Mouse (Mus musculus) forebrain, embryonic 13.5 days (tissue): ENCODE data around the gene Tekt4. TPM values are rescaled to one million over a fixed set of nuclear protein-coding genes. Genes with fewer than 3 reads are reported as not detected.

Experiments used
- ATAC-seq: fragments of 200-750 bp; cut with Nextera tagmentation; 2 replicates; pipeline ENCODE4 v1.8.0; 2017
- H3K27ac ChIP-seq: fragments of 300-500 bp; sonication (generic); 2 replicates; pipeline ENCODE4 v1.5.1; 2015; ENCODE audit warnings: inconsistent platforms, mild to moderate bottlenecking, moderate library complexity
- H3K27me3 ChIP-seq: fragments of 300-500 bp; sonication (generic); 2 replicates; pipeline ENCODE4 v1.6.1; 2015; ENCODE audit warnings: mild to moderate bottlenecking, inconsistent platforms
- H3K36me3 ChIP-seq: fragments of 300-500 bp; sonication (generic); 2 replicates; pipeline ENCODE4 v1.6.1; 2015; ENCODE audit warnings: mild to moderate bottlenecking, inconsistent platforms; ENCODE audit not compliant: poor library complexity, severe bottlenecking
- H3K4me1 ChIP-seq: fragments of 300-500 bp; sonication (generic); 2 replicates; pipeline ENCODE4 v1.6.1; 2015; ENCODE audit warnings: inconsistent platforms
- H3K4me2 ChIP-seq: fragments of 300-500 bp; sonication (generic); 2 replicates; pipeline ENCODE4 v1.6.1; 2015; ENCODE audit warnings: inconsistent platforms, mild to moderate bottlenecking, moderate library complexity
- H3K4me3 ChIP-seq: fragments of 300-500 bp; sonication (generic); 2 replicates; pipeline ENCODE4 v1.5.1; 2015; ENCODE audit warnings: mild to moderate bottlenecking, inconsistent platforms
- H3K9ac ChIP-seq: fragments of 300-500 bp; sonication (generic); 2 replicates; pipeline ENCODE4 v1.6.1; 2015; ENCODE audit warnings: mild to moderate bottlenecking, inconsistent platforms
- H3K9me3 ChIP-seq: fragments of 300-500 bp; sonication (generic); replicated peaks from 2 replicates; pipeline ENCODE4 v1.6.1; 2016; ENCODE audit warnings: inconsistent platforms
- WGBS: fragments of 180-500 bp; shearing (Covaris S2); methylation state at CpG from one replicate; pipeline ENCODE4 v1.1.7; 2015; 5-methylcytosine and 5-hydroxymethylcytosine counted together
- polyA plus RNA-seq: library from polyadenylated mRNA; unstranded; fragments of >200 nt; fragmentation: Nextera tagmentation; extraction: Ambion mirVana; gene quantifications from 2 replicates; pipeline ENCODE4 v1.2.1, GENCODE M21; 2015

Tekt4 gene
- polyA plus RNA-seq = 0.57 and 0.82 TPM in 2 replicates

DNA sequence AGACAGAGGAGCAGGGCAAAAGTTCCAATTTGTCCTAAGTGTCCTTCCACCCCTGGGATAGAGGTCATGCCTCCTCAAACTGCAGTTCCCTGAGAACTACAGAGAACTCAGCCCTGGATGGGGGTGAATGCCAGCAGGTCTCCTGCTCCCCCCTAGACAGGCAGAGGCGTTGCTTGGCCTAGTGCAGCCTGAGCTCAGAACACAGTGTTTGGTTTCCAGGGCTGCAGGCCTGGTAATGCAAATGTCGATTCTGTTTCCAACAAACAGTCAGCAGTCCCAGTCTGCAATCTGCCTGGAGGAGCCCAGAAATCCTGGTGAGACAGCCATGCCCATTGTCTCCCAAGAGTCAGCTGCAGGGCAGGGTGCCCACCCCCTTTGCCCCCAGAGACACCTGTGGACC, at the start of gene Tekt4:
Gene Tekt4, plus strand, starts transcription at position 344 of the 400 bp plus-strand sequence.
- Histone ChIP-seq H3K36me3 (no peaks in the 10 kb centered on the region), H3K27ac (no peak within 1 kb of the TSS), H3K27me3 (peaks cover 13% of the 10 kb centered on the region; the same call in 1 of the 2 replicates), H3K4me3 (no peak within 1 kb of the TSS), H3K4me1 (no peaks in the 10 kb centered on the region), H3K4me2 (no peak within 1 kb of the TSS), H3K9ac (no peak within 1 kb of the TSS; the same call in 1 of the 2 replicates), H3K9me3 (no peaks in the 10 kb centered on the region)
- no peak for ATAC-seq
- WGBS = 64% methylated on average over 2 of the region's 2 CpGs

DNA sequence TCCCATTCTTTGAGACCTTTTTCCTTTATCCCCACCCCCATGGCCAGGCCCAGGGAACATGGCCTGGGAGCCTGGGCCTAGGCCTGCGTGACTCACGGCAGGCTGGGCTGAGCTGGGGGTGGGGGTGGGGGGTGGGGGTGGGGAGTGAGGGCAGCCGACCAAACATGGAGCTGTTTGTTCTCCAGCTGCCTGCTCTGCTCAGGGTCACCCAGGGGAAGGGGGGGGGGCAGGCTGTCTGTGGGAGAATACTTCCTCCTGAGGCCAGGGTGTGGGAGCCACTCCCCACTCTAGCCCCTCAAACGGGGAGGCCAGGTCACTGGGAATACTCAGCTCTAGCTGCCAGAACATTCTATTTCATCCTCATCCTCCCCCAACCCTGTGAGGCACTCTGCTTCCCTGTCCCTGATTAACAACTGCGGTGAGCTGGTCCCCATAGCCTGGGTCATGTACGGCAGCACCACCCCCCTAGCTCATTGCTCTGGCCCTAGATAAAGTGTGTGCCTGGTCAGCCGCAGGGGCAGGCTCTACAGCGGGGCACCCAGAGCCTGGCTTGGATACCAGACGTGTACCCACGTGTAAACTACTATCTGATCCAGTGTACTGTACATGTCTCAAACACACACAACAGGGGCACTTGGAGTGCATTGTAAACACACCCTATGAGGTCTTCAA, 49.1 kb upstream of the Tekt4 start:
- ATAC-seq = no peak; the same call in 1 of the 2 replicates
- Histone ChIP-seq H3K9ac (no peak overlapping the region; the same call in 1 of the 2 replicates), H3K27ac (peak overlapping the region; percentile 57), H3K9me3 (no peaks in the 10 kb centered on the region), H3K4me3 (no peak overlapping the region), H3K27me3 (peaks cover 84% of the 10 kb centered on the region), H3K36me3 (no peaks in the 10 kb centered on the region), H3K4me2 (peak overlapping the region; percentile 26), H3K4me1 (peaks cover 76% of the 10 kb centered on the region)
- 3% methylated on average over 9 of the region's 10 CpGs for WGBS

GRCm38 (mm10) chr17:25406011-25406441, 48.4 kb upstream of the Tekt4 start:
- peak; percentile 59 for ATAC-seq

GRCm38 (mm10) chr17:25407352-25407751, 47.1 kb upstream of the Tekt4 start:
- Histone ChIP-seq H3K4me2 (no peak overlapping the region), H3K27me3 (peaks cover 70% of the 10 kb centered on the region), H3K9me3 (no peaks in the 10 kb centered on the region), H3K9ac (peak overlapping the region; percentile 28; the same call in 1 of the 2 replicates), H3K36me3 (no peaks in the 10 kb centered on the region), H3K4me1 (peaks cover 79% of the 10 kb centered on the region), H3K4me3 (no peak overlapping the region), H3K27ac (0 out of 2 replicates have a peak overlapping the region, but pooled peaks have one; percentile 2)
- WGBS = 63% methylated on average over 4 of the region's 4 CpGs
- ATAC-seq = no peak

More at GRCm38 (mm10) chr17:25406011-25406441, 48.4 kb upstream of the Tekt4 start:
- no peak overlapping the region for H3K9ac ChIP-seq
- H3K27me3 ChIP-seq = peaks cover 78% of the 10 kb centered on the region
- peak overlapping the region; percentile 57 for H3K27ac ChIP-seq
- WGBS = 3% methylated on average over 6 of the region's 6 CpGs
- H3K4me1 ChIP-seq = peaks cover 83% of the 10 kb centered on the region
- no peaks in the 10 kb centered on the region for H3K9me3 ChIP-seq
- H3K4me2 ChIP-seq = peak overlapping the region; percentile 26
- H3K4me3 ChIP-seq = no peak overlapping the region
- H3K36me3 ChIP-seq = no peaks in the 10 kb centered on the region

- Histone ChIP-seq H3K27me3 (peaks cover 59% of the 10 kb centered on the region), H3K9me3 (no peaks in the 10 kb centered on the region), H3K4me3 (no peak overlapping the region), H3K4me1 (peaks cover 77% of the 10 kb centered on the region), H3K27ac (no peak overlapping the region), H3K9ac (no peak overlapping the region), H3K36me3 (no peaks in the 10 kb centered on the region), H3K4me2 (no peak overlapping the region)
- ATAC-seq = no peak
- WGBS = 86% methylated on average over 7 of the region's 7 CpGs
These were observed 46.0 kb upstream of the Tekt4 start for GRCm38 (mm10) chr17:25408302-25408999.

- Histone ChIP-seq H3K36me3 (no peaks in the 10 kb centered on the region), H3K4me3 (no peak overlapping the region), H3K9ac (no peak overlapping the region), H3K27me3 (peaks cover 56% of the 10 kb centered on the region), H3K27ac (peak overlapping the region; percentile 14), H3K4me1 (peaks cover 65% of the 10 kb centered on the region), H3K9me3 (no peaks in the 10 kb centered on the region), H3K4me2 (no peak overlapping the region)
- WGBS = 41% methylated on average over 7 of the region's 7 CpGs
- ATAC-seq = no peak
These were observed 44.8 kb upstream of the Tekt4 start for GRCm38 (mm10) chr17:25409621-25410020.

- Histone ChIP-seq H3K27me3 (peaks cover 51% of the 10 kb centered on the region), H3K9me3 (no peaks in the 10 kb centered on the region), H3K9ac (no peak overlapping the region), H3K4me1 (peaks cover 65% of the 10 kb centered on the region), H3K36me3 (no peaks in the 10 kb centered on the region), H3K4me2 (no peak overlapping the region), H3K4me3 (no peak overlapping the region), H3K27ac (peak overlapping the region; percentile 14)
- 80% methylated on average over 6 of the region's 6 CpGs for WGBS
- no peak for ATAC-seq
These were observed 44.2 kb upstream of the Tekt4 start for GRCm38 (mm10) chr17:25410180-25410579.

- no peaks in the 10 kb centered on the region for H3K36me3 ChIP-seq
- H3K27ac ChIP-seq = peak overlapping the region; percentile 14
- no peak overlapping the region for H3K4me3 ChIP-seq
- peaks cover 65% of the 10 kb centered on the region for H3K4me1 ChIP-seq
- no peaks in the 10 kb centered on the region for H3K9me3 ChIP-seq
- no peak overlapping the region for H3K9ac ChIP-seq
- H3K4me2 ChIP-seq = no peak overlapping the region
- 22% methylated on average over 7 of the region's 7 CpGs for WGBS
- no peak for ATAC-seq
- peaks cover 51% of the 10 kb centered on the region for H3K27me3 ChIP-seq
These were observed 43.6 kb upstream of the Tekt4 start for GRCm38 (mm10) chr17:25410786-25411185.

GRCm38 (mm10) chr17:25411251-25411650, 43.2 kb upstream of the Tekt4 start:
- H3K36me3 ChIP-seq = no peaks in the 10 kb centered on the region
- no peak for ATAC-seq
- H3K27ac ChIP-seq = peak overlapping the region; percentile 14
- no peak overlapping the region for H3K9ac ChIP-seq
- peaks cover 65% of the 10 kb centered on the region for H3K4me1 ChIP-seq
- 73% methylated on average over 4 of the region's 4 CpGs for WGBS
- H3K27me3 ChIP-seq = peaks cover 51% of the 10 kb centered on the region
- H3K4me2 ChIP-seq = no peak overlapping the region
- no peak overlapping the region for H3K4me3 ChIP-seq
- no peaks in the 10 kb centered on the region for H3K9me3 ChIP-seq

- Histone ChIP-seq H3K9ac (no peak overlapping the region), H3K4me1 (peaks cover 68% of the 10 kb centered on the region), H3K4me3 (no peak overlapping the region), H3K9me3 (no peaks in the 10 kb centered on the region), H3K27ac (no peak overlapping the region), H3K36me3 (no peaks in the 10 kb centered on the region), H3K4me2 (no peak overlapping the region), H3K27me3 (peaks cover 25% of the 10 kb centered on the region)
- WGBS = 78% methylated on average over 4 of the region's 4 CpGs
- ATAC-seq = no peak
These were observed 40.2 kb upstream of the Tekt4 start for GRCm38 (mm10) chr17:25414209-25414608.

GRCm38 (mm10) chr17:25414917-25415316, 39.5 kb upstream of the Tekt4 start:
- Histone ChIP-seq H3K9me3 (no peaks in the 10 kb centered on the region), H3K4me1 (peaks cover 68% of the 10 kb centered on the region), H3K9ac (no peak overlapping the region)

DNA sequence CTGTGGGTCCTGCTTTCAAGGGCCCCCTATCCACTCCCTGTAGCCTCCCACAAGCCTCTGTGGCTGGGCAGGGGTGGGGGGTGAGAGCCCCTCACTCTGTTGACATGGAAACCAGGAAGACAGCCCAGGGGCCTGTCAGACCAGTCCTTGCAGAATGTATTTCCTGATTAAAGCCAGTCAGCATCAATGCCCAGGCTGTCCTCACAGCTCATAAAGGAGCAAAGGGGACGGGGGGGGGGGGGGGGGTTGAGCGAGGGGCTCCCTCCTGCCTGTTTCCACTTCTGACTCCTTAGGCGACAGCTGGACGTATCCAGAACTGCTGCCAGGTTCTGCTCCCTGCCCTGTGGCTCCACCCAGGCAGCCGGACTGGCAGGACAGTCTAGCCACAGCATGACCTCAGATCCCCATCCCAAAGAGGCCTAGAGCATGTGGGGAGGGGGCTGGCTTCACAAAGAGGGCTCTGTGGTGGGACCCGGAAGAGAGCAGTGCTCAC, 38.9 kb upstream of the Tekt4 start:
- Histone ChIP-seq H3K9ac (peak overlapping the region; percentile 50; the same call in 1 of the 2 replicates), H3K4me2 (peak overlapping the region; percentile 19; the same call in 1 of the 2 replicates), H3K36me3 (no peaks in the 10 kb centered on the region), H3K4me1 (peaks cover 68% of the 10 kb centered on the region), H3K27me3 (peaks cover 14% of the 10 kb centered on the region), H3K9me3 (no peaks in the 10 kb centered on the region), H3K4me3 (no peak overlapping the region), H3K27ac (peak overlapping the region; percentile 11; the same call in 1 of the 2 replicates)
- ATAC-seq = 0 out of 2 replicates have a peak, but pooled peaks have one; percentile 11
- 3% methylated on average over 6 of the region's 6 CpGs for WGBS

More at GRCm38 (mm10) chr17:25414917-25415316, 39.5 kb upstream of the Tekt4 start:
- ATAC-seq = no peak
- H3K27me3 ChIP-seq = peaks cover 18% of the 10 kb centered on the region
- H3K36me3 ChIP-seq = no peaks in the 10 kb centered on the region
- 36% methylated on average over 3 of the region's 3 CpGs for WGBS
- no peak overlapping the region for H3K4me3 ChIP-seq
- H3K4me2 ChIP-seq = no peak overlapping the region
- no peak overlapping the region; the same call in 1 of the 2 replicates for H3K27ac ChIP-seq
